Mouse (Mus musculus) ES-E14 (cell line): Measurements from ENCODE around the gene a. TPM values are rescaled to one million over a fixed set of nuclear protein-coding genes. Genes with fewer than 3 reads are reported as not detected.

Source experiments
- DNase-seq: peaks from one replicate; pipeline ENCODE4 v3.0.0-alpha.2; 2013; ENCODE audit warnings: low read depth, low spot score
- H3K27ac ChIP-seq: 2 replicates; pipeline ENCODE4 v1.5.1; 2012; ENCODE audit warnings: low read depth, mild to moderate bottlenecking, low read length, moderate library complexity, mixed read lengths; ENCODE audit not compliant: poor library complexity, insufficient read depth, severe bottlenecking
- H3K36me3 ChIP-seq: 2 replicates; pipeline ENCODE4 v1.6.1; 2012; ENCODE audit warnings: mild to moderate bottlenecking, low read length, moderate library complexity, mixed read lengths; ENCODE audit not compliant: control insufficient read depth, poor library complexity, insufficient read depth, severe bottlenecking
- H3K4me1 ChIP-seq, 2 experiments: fragments of 150-350 bp in 1 of 2; sonication (generic) in 1 of 2; 2 replicates each; pipeline ENCODE4 v1.6.1; 2012; ENCODE audit warnings: low read length in 2 of 2, mild to moderate bottlenecking in 1 of 2, mixed read lengths in 1 of 2; ENCODE audit not compliant: control insufficient read depth in 2 of 2, insufficient read depth in 2 of 2, poor library complexity in 1 of 2
- H3K4me3 ChIP-seq, 2 experiments: fragments of 150-350 bp in 1 of 2; sonication (generic) in 1 of 2; 2 replicates each; pipeline ENCODE4 v1.5.1; 2012; ENCODE audit warnings: low read length in 2 of 2, low read depth in 1 of 2, mild to moderate bottlenecking in 1 of 2, mixed read lengths in 1 of 2; ENCODE audit not compliant: insufficient read depth in 1 of 2, poor library complexity in 1 of 2, severe bottlenecking in 1 of 2
- H3K9ac ChIP-seq: 2 replicates; pipeline ENCODE4 v1.6.1; 2012; ENCODE audit warnings: low read depth, mild to moderate bottlenecking, low read length, mixed read lengths; ENCODE audit not compliant: poor library complexity, insufficient read depth, severe bottlenecking
- H3K9me3 ChIP-seq: fragments of 150-350 bp; sonication (generic); 2 replicates; pipeline ENCODE4 v1.6.1; 2012; ENCODE audit warnings: low read depth, mild to moderate bottlenecking, low read length; ENCODE audit not compliant: control insufficient read depth, insufficient read depth
- CHD2 ChIP-seq: IDR thresholded peaks from 2 replicates; pipeline ENCODE4 v1.6.1; 2014; ENCODE audit warnings: mild to moderate bottlenecking, low read depth, low read length, inconsistent platforms
- HCFC1 ChIP-seq: IDR thresholded peaks from 2 replicates; pipeline ENCODE4 v1.6.1; 2012; ENCODE audit warnings: low read length, inconsistent platforms, borderline replicate concordance; ENCODE audit not compliant: insufficient read depth
- MAFK ChIP-seq: IDR thresholded peaks from 2 replicates; pipeline ENCODE4 v1.6.1; 2014; ENCODE audit warnings: mild to moderate bottlenecking, low read depth, low read length, inconsistent platforms; ENCODE audit not compliant: insufficient read depth
- ZC3H11A ChIP-seq: IDR thresholded peaks from 2 replicates; pipeline ENCODE4 v1.6.1; 2012; ENCODE audit warnings: low read depth, mild to moderate bottlenecking, inconsistent platforms, low read length, borderline replicate concordance
- ZNF384 ChIP-seq: IDR thresholded peaks from 2 replicates; pipeline ENCODE4 v1.6.1; 2012; ENCODE audit warnings: low read depth, low read length, inconsistent platforms
- in situ Hi-C, 2 experiments: fragments of 600-800 bp; cut with MboI; formaldehyde crosslinking; loops; one replicate each; pipeline ENCODE4 v1.15.1; 2025; ENCODE audit warnings: low sequenced_read_pairs in 2 of 2, inconsistent platforms in 1 of 2; ENCODE audit not compliant: unreplicated experiment in 2 of 2
- total RNA-seq: library from RNA; depleted of rRNA; stranded (reverse); fragments of 300-350 nt; gene quantifications from 2 replicates; pipeline ENCODE4 v1.2.3, GENCODE M21; 2012

Gene a
- total RNA-seq, 1 experiment, result 0.49 TPM

DNA sequence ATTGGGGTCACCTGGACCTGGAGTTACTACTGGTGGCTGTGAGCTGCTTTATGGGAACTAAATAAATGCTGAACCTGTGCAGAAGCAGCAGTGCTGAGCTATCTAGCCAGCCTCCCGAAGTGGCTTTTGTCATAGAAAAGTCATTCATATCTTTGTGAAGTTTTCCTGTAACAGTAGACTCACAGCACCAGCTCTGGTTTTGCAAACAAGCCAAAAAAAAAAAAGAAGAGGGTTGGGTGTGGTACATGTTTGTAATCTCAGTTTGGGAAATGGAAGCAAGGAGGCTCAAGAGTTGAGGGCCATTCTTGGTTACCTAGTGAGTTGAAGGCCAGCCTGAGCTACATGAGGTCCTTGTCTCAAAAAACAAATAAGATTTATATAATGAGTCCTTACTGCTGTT, 29.1 kb downstream of the a start:
- Histone ChIP-seq H3K9me3 (no peaks in the 10 kb centered on the region), H3K4me3 (no peak overlapping the region), H3K9ac (no peak overlapping the region), H3K27ac (no peak overlapping the region), H3K4me1 (no peaks in the 10 kb centered on the region; a peak in 1 of 4 replicates), H3K36me3 (no peaks in the 10 kb centered on the region)
- no peak for DNase-seq
- in situ Hi-C loops, result no loop called here
- TF ChIP-seq ZC3H11A, result no peak
- no peak for TF ChIP-seq MAFK
- peak; percentile 66 for TF ChIP-seq ZNF384

DNA sequence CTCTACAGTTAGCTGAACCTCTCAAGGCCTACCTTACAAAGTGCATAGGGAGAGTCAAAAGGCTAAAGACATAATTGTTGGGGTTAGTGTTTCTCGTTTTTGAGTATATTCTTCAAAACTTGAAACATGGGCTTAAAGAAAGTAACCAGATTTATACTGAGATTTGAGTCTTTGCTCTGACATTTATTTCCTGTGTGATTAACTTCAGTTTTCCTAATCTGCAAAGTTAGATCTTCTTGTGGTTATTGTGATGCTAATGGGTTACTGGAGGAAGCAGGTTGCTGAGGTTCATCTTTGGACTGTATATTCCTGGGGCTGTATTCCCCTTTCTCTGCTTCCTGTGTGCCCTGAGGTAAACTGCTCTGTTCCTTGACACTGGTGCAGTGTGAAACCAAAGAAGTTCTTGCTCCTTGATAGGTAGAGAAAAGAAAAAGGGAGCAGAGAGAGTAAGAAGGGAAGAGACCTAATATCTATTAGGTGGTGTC, 34.9 kb downstream of the a start:
- H3K9me3 ChIP-seq, result no peaks in the 10 kb centered on the region
- in situ Hi-C loops, result no loop called here
- no peak for TF ChIP-seq MAFK
- no peak for TF ChIP-seq ZNF384
- TF ChIP-seq CHD2, result no peak
- TF ChIP-seq ZC3H11A, result no peak
- TF ChIP-seq HCFC1, result no peak
- no peak overlapping the region for H3K4me3 ChIP-seq
- H3K36me3 ChIP-seq, result peaks cover 2% of the 10 kb centered on the region; the same call in 1 of the 2 replicates
- no peak overlapping the region for H3K9ac ChIP-seq
- H3K27ac ChIP-seq, result no peak overlapping the region
- DNase-seq, result no peak
- H3K4me1 ChIP-seq, result no peaks in the 10 kb centered on the region

DNA sequence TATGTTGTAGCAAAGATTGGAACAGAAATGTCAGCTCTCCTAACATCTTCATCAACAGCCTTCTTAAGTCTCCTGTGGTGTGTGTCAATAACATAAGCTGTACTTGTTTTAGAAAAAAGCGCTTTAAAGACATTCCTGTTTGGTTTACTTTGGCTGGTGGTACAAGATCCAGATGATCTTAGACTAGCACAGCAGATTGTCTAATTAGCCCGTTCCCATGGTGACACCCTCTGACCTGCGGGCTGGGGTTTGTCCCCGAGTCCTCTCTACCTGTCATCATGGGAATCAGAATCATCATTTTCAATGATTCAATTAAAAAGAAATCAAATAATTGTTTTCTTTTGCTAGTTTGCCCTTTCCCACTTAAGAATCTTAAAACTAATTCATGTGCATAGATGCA, 36.3 kb downstream of the a start:
- Histone ChIP-seq H3K9me3 (no peaks in the 10 kb centered on the region), H3K36me3 (peaks cover 2% of the 10 kb centered on the region; the same call in 1 of the 2 replicates), H3K4me3 (no peak overlapping the region), H3K9ac (no peak overlapping the region), H3K4me1 (no peaks in the 10 kb centered on the region; a peak in 1 of 4 replicates), H3K27ac (no peak overlapping the region)
- no peak for DNase-seq
- TF ChIP-seq CHD2 (no peak), MAFK (no peak)
- in situ Hi-C loops, result no loop called here

DNA sequence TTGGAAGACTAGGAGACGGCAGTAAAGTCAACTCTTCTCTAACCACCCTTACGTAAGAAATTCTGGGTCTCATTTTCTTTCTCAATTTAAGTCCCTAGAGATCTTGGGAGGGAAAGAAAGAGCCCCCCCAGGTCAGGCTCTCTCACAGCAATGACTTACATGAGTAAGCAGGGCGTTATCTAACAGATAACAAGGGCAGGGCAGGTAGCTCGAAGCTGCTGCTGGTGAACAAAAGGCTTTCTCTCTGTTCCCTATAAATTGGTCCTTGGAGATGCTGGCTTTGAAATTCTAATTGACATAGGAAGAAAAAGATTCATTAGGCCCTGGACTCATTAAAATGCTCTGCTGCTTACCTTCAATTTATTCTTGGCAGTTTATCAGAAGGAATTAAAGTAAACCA, 41.3 kb downstream of the a start:
- no peak for TF ChIP-seq MAFK
- TF ChIP-seq HCFC1, result no peak
- no peak for TF ChIP-seq ZNF384
- no peak for TF ChIP-seq CHD2
- TF ChIP-seq ZC3H11A, result no peak
- no peak overlapping the region for H3K9ac ChIP-seq
- H3K36me3 ChIP-seq, result no peaks in the 10 kb centered on the region; the same call in none of the 2 replicates
- DNase-seq, result no peak
- H3K9me3 ChIP-seq, result no peaks in the 10 kb centered on the region
- H3K4me1 ChIP-seq, result no peaks in the 10 kb centered on the region; a peak in 1 of 4 replicates
- H3K4me3 ChIP-seq, result no peak overlapping the region
- in situ Hi-C loops, result no loop called here
- H3K27ac ChIP-seq, result no peak overlapping the region
